Mouse (Mus musculus) embryonic facial prominence, embryonic 13.5 days (tissue): Measurements from ENCODE around the gene Rnf115. TPM values are rescaled to one million over a fixed set of nuclear protein-coding genes. Genes with fewer than 3 reads are reported as not detected.

Source experiments
- ATAC-seq: fragments of 200-750 bp; cut with Nextera tagmentation; 2 replicates; pipeline ENCODE4 v1.8.0; 2017; ENCODE audit warnings: low read depth; ENCODE audit not compliant: insufficient number of reproducible peaks, insufficient read depth, low FRiP score, low TSS enrichment
- H3K27ac ChIP-seq: fragments of 300-500 bp; sonication (generic); 2 replicates; pipeline ENCODE4 v1.5.1; 2015; ENCODE audit warnings: moderate library complexity, mild to moderate bottlenecking, inconsistent platforms
- H3K27me3 ChIP-seq: fragments of 300-500 bp; sonication (generic); 2 replicates; pipeline ENCODE4 v1.6.1; 2015; ENCODE audit warnings: mild to moderate bottlenecking, inconsistent platforms
- H3K36me3 ChIP-seq: fragments of 300-500 bp; sonication (generic); 2 replicates; pipeline ENCODE4 v1.6.1; 2015; ENCODE audit warnings: mild to moderate bottlenecking, inconsistent platforms
- H3K4me1 ChIP-seq: fragments of 300-500 bp; sonication (generic); 2 replicates; pipeline ENCODE4 v1.6.1; 2015; ENCODE audit warnings: inconsistent platforms
- H3K4me2 ChIP-seq: fragments of 300-500 bp; sonication (generic); 2 replicates; pipeline ENCODE4 v1.6.1; 2015; ENCODE audit warnings: moderate library complexity, mild to moderate bottlenecking, inconsistent platforms
- H3K4me3 ChIP-seq: fragments of 300-500 bp; sonication (generic); 2 replicates; pipeline ENCODE4 v1.5.1; 2015; ENCODE audit warnings: mild to moderate bottlenecking, inconsistent platforms
- H3K9ac ChIP-seq: fragments of 300-500 bp; sonication (generic); 2 replicates; pipeline ENCODE4 v1.6.1; 2015; ENCODE audit warnings: mild to moderate bottlenecking, inconsistent platforms
- H3K9me3 ChIP-seq: fragments of 300-500 bp; sonication (generic); 2 replicates; pipeline ENCODE4 v1.6.1; 2016; ENCODE audit warnings: inconsistent platforms
- WGBS: fragments of 180-500 bp; shearing (Covaris S2); methylation state at CpG from one replicate; pipeline ENCODE4 v1.1.7; 2015; ENCODE audit warnings: mixed read lengths; 5-methylcytosine and 5-hydroxymethylcytosine counted together
- polyA plus RNA-seq: library from polyadenylated mRNA; unstranded; fragments of >200 nt; fragmentation: Nextera tagmentation; extraction: Ambion mirVana; gene quantifications from 2 replicates; pipeline ENCODE4 v1.2.1, GENCODE M21; 2015

The Rnf115 gene
- polyA plus RNA-seq, 1 experiment from 2014 or later = 53.1 TPM

GRCm38 (mm10) chr3:96708684-96709064, 18.8 kb upstream of the Rnf115 start:
- Histone ChIP-seq H3K9ac (peak overlapping the region; percentile 82; the same call in 1 of the 2 replicates), H3K27ac (no peak overlapping the region), H3K4me3 (peak overlapping the region; percentile 58), H3K9me3 (no peaks in the 10 kb centered on the region), H3K27me3 (peaks cover 5% of the 10 kb centered on the region; the same call in 1 of the 2 replicates), H3K4me2 (peak overlapping the region; percentile 93), H3K36me3 (peaks cover 62% of the 10 kb centered on the region), H3K4me1 (peaks cover 7% of the 10 kb centered on the region; the same call in 1 of the 2 replicates)
- no peak for ATAC-seq
- WGBS = 60% methylated on average over 2 of the region's 2 CpGs

DNA sequence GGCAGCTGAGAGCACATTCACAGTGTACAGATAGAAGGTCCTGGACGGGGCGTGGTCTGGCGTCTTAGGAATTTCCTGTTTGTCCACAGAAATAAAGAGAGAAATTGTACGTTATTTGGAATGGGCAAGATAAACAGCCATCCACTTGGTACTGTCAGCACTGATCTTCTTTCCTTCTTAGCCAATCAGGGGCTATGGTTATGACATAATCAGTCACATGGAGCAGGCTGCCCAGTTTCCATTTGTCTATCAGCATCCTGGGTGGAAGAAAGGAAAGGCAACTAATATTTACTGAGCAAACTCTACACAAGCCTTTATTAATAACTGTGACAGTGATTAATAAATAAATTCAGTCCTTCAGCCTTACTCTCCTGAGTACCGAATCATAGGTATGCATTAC, 13.2 kb upstream of the Rnf115 start:
- Histone ChIP-seq H3K4me1 (no peaks in the 10 kb centered on the region), H3K27me3 (no peaks in the 10 kb centered on the region), H3K9ac (no peak overlapping the region), H3K9me3 (no peaks in the 10 kb centered on the region), H3K4me2 (no peak overlapping the region), H3K4me3 (no peak overlapping the region), H3K27ac (no peak overlapping the region), H3K36me3 (peaks cover 69% of the 10 kb centered on the region)
- no peak for ATAC-seq
- WGBS = 94% methylated on average over 5 of the region's 5 CpGs

DNA sequence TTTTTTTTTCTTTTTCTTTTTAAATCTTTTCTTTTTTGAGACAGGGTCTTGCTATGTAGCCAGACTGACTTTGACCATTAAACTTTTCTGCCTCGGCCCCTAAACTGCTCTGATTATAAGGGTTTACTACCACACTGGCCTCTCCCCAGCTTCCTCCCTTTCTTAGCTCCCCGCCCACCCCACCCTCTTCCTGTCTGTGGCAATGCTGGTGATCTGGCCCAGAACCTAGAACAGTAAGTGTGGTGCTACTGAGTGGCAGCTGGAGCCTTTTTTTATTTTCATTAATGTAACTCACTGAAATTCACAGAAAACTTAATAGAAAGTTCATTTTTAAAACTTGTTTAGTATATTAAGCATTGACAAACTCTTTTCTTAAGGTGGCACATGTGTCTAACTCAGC, 11.6 kb upstream of the Rnf115 start:
- H3K36me3 ChIP-seq = peaks cover 67% of the 10 kb centered on the region
- H3K4me3 ChIP-seq = no peak overlapping the region
- H3K4me1 ChIP-seq = no peaks in the 10 kb centered on the region
- no peak for ATAC-seq
- 76% methylated on average over 2 of the region's 2 CpGs for WGBS
- H3K27ac ChIP-seq = no peak overlapping the region
- H3K9ac ChIP-seq = no peak overlapping the region
- H3K9me3 ChIP-seq = no peaks in the 10 kb centered on the region
- no peak overlapping the region for H3K4me2 ChIP-seq
- H3K27me3 ChIP-seq = no peaks in the 10 kb centered on the region

DNA sequence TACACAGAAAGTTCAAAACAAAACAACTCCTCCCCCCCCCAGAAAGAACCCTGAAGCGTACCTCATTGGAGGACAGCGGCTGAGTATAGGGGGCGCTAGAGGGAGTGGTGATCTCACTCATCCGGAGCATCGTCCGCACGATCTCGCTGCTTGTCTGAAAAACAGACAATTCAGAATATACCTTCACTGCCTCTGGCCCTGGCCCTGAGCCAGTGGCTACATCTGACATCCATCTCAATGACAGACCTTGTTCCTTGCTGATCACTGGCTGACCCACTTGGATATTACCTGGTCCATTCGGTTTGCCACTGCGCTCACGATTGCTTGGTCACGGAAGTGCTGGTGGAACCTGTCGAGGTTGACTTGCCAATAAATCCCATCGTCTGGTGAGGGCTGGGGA, 8.3 kb upstream of the Rnf115 start:
- ATAC-seq = no peak
- H3K4me2 ChIP-seq = no peak overlapping the region
- 41% methylated on average over 14 of the region's 14 CpGs for WGBS
- no peak overlapping the region for H3K4me3 ChIP-seq
- H3K36me3 ChIP-seq = peaks cover 65% of the 10 kb centered on the region
- H3K4me1 ChIP-seq = no peaks in the 10 kb centered on the region
- peak overlapping the region; percentile 44; the same call in 1 of the 2 replicates for H3K9ac ChIP-seq
- no peaks in the 10 kb centered on the region for H3K9me3 ChIP-seq
- H3K27ac ChIP-seq = no peak overlapping the region
- H3K27me3 ChIP-seq = no peaks in the 10 kb centered on the region

DNA sequence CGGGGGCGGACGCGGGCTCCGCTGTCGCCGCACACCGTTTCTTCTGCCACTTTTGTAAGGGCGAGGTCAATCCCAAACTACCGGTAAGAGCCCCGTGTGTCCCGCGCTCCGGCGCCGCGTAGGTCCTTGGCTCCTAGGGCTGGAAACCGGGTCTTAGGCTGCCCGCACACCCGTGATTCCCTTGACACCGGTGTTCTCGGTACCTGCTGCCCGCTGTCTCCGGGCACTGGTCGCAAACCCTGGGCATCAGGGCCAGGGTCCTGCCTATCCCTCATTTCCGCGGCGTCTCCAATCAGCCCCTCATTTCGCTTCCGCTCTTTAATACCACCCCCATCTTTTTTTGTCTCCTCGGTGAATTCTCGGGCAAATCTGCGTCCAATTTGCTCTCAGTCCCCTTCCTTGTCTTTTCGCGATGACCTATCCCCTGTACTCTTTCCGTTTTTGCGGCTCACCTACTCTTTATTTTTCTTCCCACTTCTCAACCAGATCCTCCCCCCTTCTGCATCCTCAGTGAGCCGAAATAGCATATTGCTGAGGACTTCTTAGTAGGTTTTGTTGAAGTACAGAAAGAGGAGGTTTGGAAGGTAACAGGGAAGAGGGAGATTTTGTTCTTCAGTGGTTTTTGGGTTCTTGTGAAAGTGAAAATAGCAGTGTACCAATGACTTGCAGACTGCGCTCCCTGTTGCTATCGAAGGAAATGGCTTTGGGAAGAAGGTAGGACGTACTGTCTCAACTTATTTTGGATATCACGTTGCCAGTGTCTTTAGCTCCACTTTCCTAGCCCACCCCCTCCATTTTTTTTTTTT, 567 bp downstream of the Rnf115 start:
- H3K27ac ChIP-seq = peak overlapping the region; percentile 92
- peaks cover 20% of the 10 kb centered on the region for H3K4me1 ChIP-seq
- no peaks in the 10 kb centered on the region for H3K27me3 ChIP-seq
- peak overlapping the region; percentile 91 for H3K4me3 ChIP-seq
- H3K9me3 ChIP-seq = no peaks in the 10 kb centered on the region
- no peak; the same call in 1 of the 2 replicates for ATAC-seq
- WGBS = under 1% methylated on average over 37 of the region's 42 CpGs
- H3K9ac ChIP-seq = peak overlapping the region; percentile 91
- H3K4me2 ChIP-seq = peak overlapping the region; percentile 66
- H3K36me3 ChIP-seq = peaks cover 12% of the 10 kb centered on the region

DNA sequence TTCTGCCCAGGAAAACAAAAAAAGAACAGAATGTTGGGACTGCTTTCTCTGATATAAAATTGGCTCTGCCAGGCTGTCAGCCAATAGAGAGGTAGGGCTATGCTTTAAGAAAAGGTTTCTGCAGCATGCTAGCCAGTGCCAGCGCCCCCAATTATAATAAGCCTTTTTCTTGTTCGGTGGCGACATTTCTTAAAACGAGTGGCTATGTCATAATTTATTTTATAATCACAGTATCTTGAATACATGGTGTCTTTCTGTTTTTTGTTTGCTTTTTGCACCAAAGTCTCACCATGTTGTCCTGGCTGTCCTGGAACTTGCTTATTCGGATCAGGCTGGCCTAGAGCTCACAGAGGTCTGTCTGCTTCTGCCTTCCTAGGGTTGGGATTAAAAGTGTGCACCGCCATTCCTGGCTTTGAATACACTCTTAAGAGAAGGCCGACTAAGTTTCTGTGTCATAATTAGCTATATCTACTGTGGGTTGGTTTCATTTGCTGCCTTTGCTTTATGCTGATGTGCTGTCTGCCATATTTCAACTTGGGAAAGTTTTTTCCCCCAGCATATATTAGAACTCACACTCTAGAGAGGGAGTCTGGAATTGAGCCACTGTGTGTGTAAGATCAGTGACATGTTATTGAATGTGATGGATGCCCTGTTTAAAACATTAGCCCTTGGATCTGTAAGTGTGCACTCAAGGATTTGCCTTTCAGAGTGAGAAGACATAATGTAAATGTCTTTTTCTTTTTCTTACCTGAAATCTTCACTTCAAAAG, 1.4 kb downstream of the Rnf115 start:
- H3K4me1 ChIP-seq = peaks cover 20% of the 10 kb centered on the region
- H3K27me3 ChIP-seq = no peaks in the 10 kb centered on the region
- no peak for ATAC-seq
- peak overlapping the region; percentile 91 for H3K4me3 ChIP-seq
- peak overlapping the region; percentile 91 for H3K9ac ChIP-seq
- WGBS = 36% methylated on average over 7 of the region's 7 CpGs
- H3K36me3 ChIP-seq = peaks cover 4% of the 10 kb centered on the region
- no peaks in the 10 kb centered on the region for H3K9me3 ChIP-seq
- peak overlapping the region; percentile 66 for H3K4me2 ChIP-seq
- peak overlapping the region; percentile 92 for H3K27ac ChIP-seq

GRCm38 (mm10) chr3:96729403-96729784, 1.9 kb downstream of the Rnf115 start:
- Histone ChIP-seq H3K9ac (no peak overlapping the region), H3K9me3 (no peaks in the 10 kb centered on the region), H3K4me1 (peaks cover 20% of the 10 kb centered on the region), H3K4me2 (peak overlapping the region; percentile 66), H3K27me3 (no peaks in the 10 kb centered on the region), H3K4me3 (no peak overlapping the region), H3K27ac (no peak overlapping the region), H3K36me3 (no peaks in the 10 kb centered on the region)
- WGBS = 31% methylated on average over 3 of the region's 3 CpGs
- no peak for ATAC-seq

DNA sequence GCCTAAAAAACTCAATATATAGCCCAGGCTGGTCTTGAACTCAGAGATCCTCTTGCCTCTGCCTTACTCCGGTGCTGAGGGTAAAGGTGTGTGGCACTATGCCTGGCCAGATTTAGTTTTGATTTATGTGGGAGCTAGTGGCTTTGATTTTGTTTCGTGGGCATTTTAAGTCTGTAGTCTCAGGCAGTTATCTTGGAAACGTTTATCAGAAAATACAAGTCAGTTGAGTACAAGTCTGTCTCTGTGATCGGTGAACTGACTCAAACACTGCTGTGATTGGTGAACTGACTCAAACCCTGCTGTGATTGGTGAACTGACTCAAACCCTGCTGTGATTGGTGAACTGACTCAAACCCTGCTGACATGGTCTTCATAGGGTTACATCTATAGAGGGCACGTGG, 3.3 kb downstream of the Rnf115 start:
- Histone ChIP-seq H3K36me3 (no peaks in the 10 kb centered on the region), H3K4me3 (no peak overlapping the region), H3K9ac (no peak overlapping the region), H3K4me1 (peaks cover 20% of the 10 kb centered on the region), H3K9me3 (no peaks in the 10 kb centered on the region), H3K27me3 (no peaks in the 10 kb centered on the region), H3K27ac (no peak overlapping the region), H3K4me2 (no peak overlapping the region)
- no peak for ATAC-seq
- WGBS = 81% methylated on average over 5 of the region's 5 CpGs

DNA sequence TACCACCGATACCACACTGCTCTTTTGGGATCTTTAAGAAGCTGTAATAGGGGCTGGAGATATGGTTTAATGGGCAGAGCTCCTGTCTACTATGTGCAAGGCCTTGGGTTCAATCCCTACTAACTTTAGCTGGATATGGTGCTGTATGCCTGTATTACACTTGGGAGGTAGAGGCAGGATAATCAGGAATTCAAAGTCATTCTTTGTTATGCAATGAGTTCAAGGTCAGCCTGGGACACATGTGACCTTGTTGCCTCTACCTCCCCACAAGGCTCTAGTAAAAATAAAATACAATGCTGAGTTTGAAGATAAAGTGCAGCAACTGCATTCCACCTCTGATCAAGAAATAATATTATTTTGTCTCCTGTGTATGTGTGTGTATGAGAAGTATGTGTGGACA, 6.5 kb downstream of the Rnf115 start:
- Histone ChIP-seq H3K9ac (no peak overlapping the region), H3K4me3 (no peak overlapping the region), H3K9me3 (no peaks in the 10 kb centered on the region), H3K27ac (no peak overlapping the region), H3K4me2 (no peak overlapping the region), H3K4me1 (peaks cover 8% of the 10 kb centered on the region), H3K36me3 (no peaks in the 10 kb centered on the region), H3K27me3 (no peaks in the 10 kb centered on the region)
- 93% methylated on average over 1 of the region's 1 CpGs for WGBS
- no peak for ATAC-seq

- Histone ChIP-seq H3K27me3 (no peaks in the 10 kb centered on the region), H3K4me2 (no peak overlapping the region), H3K9ac (no peak overlapping the region), H3K4me1 (no peaks in the 10 kb centered on the region), H3K27ac (no peak overlapping the region), H3K4me3 (no peak overlapping the region), H3K9me3 (no peaks in the 10 kb centered on the region), H3K36me3 (no peaks in the 10 kb centered on the region)
- ATAC-seq = no peak
- 88% methylated on average over 2 of the region's 2 CpGs for WGBS
These were observed 7.7 kb downstream of the Rnf115 start for GRCm38 (mm10) chr3:96735200-96735599.

DNA sequence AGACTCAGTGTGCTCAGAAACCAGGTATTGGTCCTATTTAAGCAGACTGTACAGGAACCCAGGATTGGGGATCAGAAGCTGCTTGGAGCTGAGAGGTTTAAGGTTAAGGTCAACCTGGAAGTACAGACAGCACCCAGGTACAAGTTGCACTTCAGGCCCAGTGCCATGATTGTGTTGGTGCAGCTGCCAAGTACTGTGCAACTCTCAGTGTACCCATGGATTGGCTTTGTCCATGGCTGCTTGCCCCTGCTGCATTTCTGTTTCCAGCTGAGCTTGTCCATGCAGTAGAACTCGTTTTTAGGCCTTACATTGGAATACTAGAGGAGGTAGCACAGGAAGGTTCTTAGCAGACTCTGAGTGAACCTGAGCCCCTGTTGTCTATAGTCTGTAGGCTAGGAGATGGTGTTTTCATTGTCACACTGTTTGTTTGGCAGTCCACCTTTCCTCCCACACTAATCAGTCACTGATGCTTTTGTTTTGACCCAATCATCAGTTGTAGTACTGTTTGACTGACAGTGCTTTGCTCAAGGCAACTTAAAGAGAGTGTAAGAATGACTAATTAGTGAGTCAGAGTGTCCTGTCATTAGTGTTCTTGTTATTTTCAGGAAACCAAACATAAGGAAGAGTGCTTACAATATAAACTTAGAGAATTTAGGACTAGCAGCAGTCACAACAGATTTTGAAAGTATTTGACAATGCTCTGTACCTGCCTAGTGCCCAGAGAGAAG, 9.7 kb downstream of the Rnf115 start:
- WGBS = 48% methylated on average over 1 of the region's 1 CpGs
- Histone ChIP-seq H3K9me3 (no peaks in the 10 kb centered on the region), H3K4me2 (no peak overlapping the region), H3K27ac (no peak overlapping the region), H3K27me3 (no peaks in the 10 kb centered on the region), H3K4me1 (no peaks in the 10 kb centered on the region), H3K9ac (no peak overlapping the region), H3K36me3 (no peaks in the 10 kb centered on the region), H3K4me3 (no peak overlapping the region)
- no peak for ATAC-seq
